Mouse (Mus musculus) thymus, postnatal 10 days (tissue): Measurements from ENCODE around the gene Ppp1cb.

Source experiments
- DNase-seq, 2 experiments: peaks; one replicate each; pipeline ENCODE4 v3.0.0; 2021; ENCODE audit warnings: low spot score in 2 of 2

The Ppp1cb gene

DNA sequence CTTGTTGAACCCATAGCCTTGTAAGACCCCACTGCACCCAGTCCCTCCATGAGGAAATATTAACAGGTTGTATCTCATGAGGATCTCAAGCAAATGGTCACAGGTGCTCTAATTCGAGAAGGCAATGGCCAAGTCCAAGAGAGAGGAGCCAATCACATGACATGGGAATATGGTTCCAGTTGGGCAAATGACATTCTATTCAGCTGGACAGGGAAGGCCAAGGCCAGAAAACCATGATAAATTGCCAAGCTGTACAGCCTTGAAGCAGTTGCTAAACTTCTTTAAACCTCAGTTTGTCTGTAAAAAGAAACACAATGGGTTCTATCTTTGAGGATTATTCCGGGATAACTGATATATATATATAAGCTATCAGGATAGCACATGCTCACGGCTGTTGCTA is 14.7 kb upstream of the Ppp1cb start:
- no peak for DNase-seq

- DNase-seq: peak; percentile 22 to 32
Observed at GRCm38 (mm10) chr5:32445287-32445921, 13.2 kb upstream of the Ppp1cb start.

GRCm38 (mm10) chr5:32446394-32446793 is 12.2 kb upstream of the Ppp1cb start:
- DNase-seq: no peak

GRCm38 (mm10) chr5:32446810-32447209 is 11.8 kb upstream of the Ppp1cb start:
- DNase-seq: no peak

GRCm38 (mm10) chr5:32459251-32459881 is 723 bp downstream of the Ppp1cb start:
- DNase-seq: peak in 1 of 2 experiments; percentile 71

GRCm38 (mm10) chr5:32459882-32460751 is 1.5 kb downstream of the Ppp1cb start:
- peak; percentile 18 to 32 for DNase-seq

- no peak for DNase-seq
Observed at GRCm38 (mm10) chr5:32460973-32461372, 2.3 kb downstream of the Ppp1cb start.

- no peak for DNase-seq
Observed at GRCm38 (mm10) chr5:32472332-32473028, 13.8 kb downstream of the Ppp1cb start.

- no peak for DNase-seq
Observed at GRCm38 (mm10) chr5:32473029-32473352, 14.3 kb downstream of the Ppp1cb start.

GRCm38 (mm10) chr5:32476501-32476900 is 17.9 kb downstream of the Ppp1cb start:
- DNase-seq: no peak

DNA sequence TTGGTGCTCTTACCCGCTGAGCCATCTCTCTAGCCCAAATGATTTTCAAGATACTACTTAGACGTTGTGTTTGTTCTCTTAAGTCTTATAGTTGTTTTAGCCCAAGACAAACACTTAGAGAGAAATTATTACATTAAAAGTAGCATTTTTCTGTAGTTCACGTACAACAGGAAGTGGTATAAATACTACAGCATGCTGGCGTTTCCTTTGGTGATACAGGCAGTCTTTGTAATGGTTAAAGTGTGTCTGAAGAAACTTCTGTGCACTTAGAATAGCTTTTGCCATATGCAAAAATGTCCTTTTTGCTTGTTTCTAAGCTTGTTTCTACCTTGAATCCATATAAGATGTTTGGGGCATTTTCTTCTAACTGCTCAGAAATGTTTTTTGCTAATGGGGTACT is 20.3 kb downstream of the Ppp1cb start:
- no peak for DNase-seq

- no peak for DNase-seq
Observed at GRCm38 (mm10) chr5:32485430-32485829, 26.8 kb downstream of the Ppp1cb start.

DNA sequence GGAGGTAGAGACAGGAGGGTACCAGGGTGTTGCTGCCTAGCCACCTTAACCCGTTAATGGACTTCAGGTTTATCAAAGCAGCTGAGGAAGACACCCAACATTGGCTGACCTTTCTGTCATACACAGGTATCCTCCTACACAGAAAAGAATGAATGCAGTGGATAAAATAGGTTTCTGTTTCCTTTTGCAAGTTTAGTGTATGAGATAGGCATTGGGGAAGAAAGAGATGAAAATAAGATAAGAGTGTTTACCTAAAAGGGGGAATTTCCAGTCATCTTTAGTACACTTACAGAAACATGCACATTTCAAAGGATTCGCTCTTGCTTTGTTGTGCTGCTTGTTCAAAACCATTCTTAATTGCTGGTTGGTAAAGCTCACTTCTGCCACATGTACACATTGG is 29.4 kb downstream of the Ppp1cb start:
- DNase-seq: no peak

DNA sequence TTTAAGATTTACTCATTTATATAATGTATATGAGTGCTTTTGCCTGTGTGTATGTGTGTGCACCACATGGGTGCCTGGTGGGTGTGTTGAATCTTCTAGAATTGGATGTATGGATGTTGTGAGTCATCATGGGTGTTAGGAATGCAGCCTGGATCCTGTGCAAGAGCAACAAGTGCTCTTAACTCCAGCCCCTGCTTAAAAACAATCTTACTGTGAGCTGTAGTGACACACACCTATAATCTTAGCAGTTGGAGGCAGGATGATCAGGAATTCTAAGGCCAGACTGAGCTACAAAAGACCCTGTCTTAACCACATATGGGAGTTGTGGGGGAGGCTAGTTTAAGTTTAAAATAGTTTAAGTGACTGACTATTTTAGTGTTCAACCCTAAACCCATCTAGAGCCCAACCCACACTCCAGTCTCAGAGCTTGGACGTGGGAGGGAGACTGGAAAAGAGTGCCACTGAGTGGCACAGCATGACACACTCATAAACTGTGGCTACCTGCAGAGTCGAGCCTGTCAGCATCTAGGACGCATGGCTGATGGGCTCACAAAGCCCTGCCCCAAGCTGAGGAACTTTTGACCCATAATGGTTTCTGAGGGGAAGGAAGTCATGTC is 35.5 kb downstream of the Ppp1cb start:
- no peak for DNase-seq

- no peak for DNase-seq
Observed at GRCm38 (mm10) chr5:32508766-32509165, 50.1 kb downstream of the Ppp1cb start.

DNA sequence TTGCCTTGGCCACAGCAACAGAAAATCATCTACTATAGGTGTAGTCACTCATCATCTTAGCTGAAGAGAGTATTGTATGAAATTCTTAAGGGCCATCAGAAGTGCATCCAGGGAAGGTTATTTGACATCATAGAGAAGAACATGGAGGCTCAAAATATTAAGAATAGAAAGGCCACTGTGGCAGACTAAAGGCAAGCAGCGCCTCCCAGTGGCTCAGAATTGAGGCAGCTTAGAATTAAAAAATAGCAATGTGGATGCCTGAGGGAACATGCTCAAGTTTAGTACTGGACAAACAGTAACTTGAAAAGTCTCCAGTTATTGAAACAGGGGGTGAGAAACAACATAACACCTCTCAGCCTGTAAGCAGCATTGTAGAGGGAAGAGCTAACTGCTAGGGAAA is 61.7 kb downstream of the Ppp1cb start:
- peak in 1 of 2 experiments; percentile 15 for DNase-seq

- DNase-seq: no peak
Observed at GRCm38 (mm10) chr5:32549449-32549848, 90.8 kb downstream of the Ppp1cb start.

DNA sequence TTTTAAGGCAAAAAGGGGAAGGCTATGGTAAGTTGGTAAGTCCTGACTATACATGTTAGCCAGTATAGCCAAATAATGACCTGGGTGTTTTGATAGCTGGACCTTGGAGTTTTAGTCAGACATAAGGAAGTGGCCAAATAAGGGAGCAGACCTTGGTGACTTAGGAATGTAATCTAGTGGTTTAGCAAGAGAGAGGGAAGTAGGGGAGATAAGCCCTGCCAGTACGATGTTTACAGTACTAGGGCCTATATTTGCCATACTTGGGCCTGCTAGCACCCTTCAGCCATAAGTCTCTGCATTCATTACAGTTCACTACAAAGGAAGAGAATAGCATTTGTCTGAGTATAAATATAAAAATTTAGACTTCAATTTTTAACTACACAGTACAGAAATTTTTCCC is 106.1 kb downstream of the Ppp1cb start:
- no peak for DNase-seq
